Mouse (Mus musculus) intestine, embryonic 14.5 days (tissue): ENCODE data around the gene Mbd3. TPM values are rescaled to one million over a fixed set of nuclear protein-coding genes. Genes with fewer than 3 reads are reported as not detected.
"Not testable (repeated sequence)": the region's sequence is repeated elsewhere in the genome, so short reads cannot be mapped to it uniquely, and the experiment has no call there.

Experiments
- ATAC-seq: fragments of 200-750 bp; cut with Nextera tagmentation; replicated peaks from 2 replicates; pipeline ENCODE4 v1.8.0; 2017; ENCODE audit warnings: low read depth, moderate number of reproducible peaks, moderate TSS enrichment, moderate library complexity; ENCODE audit not compliant: low FRiP score, low TSS enrichment
- DNase-seq: peaks from one replicate; pipeline ENCODE4 v3.0.0-alpha.2; 2018; ENCODE audit warnings: low spot score
- H3K27ac ChIP-seq: fragments of 300-500 bp; sonication (generic); 2 replicates; pipeline ENCODE4 v1.5.1; 2014; ENCODE audit warnings: low read depth, mild to moderate bottlenecking, control low read depth
- H3K27me3 ChIP-seq: fragments of 300-500 bp; sonication (generic); replicated peaks from 2 replicates; pipeline ENCODE4 v1.6.1; 2014; ENCODE audit warnings: low read length, control low read depth; ENCODE audit not compliant: control insufficient read depth, insufficient read depth
- H3K36me3 ChIP-seq: fragments of 300-500 bp; sonication (generic); 2 replicates; pipeline ENCODE4 v1.6.1; 2014; ENCODE audit warnings: low read length, control low read depth; ENCODE audit not compliant: control insufficient read depth, insufficient read depth
- H3K4me1 ChIP-seq: fragments of 300-500 bp; sonication (generic); replicated peaks from 2 replicates; pipeline ENCODE4 v1.6.1; 2014; ENCODE audit warnings: low read length, control low read depth, mixed read lengths; ENCODE audit not compliant: control insufficient read depth, insufficient read depth
- H3K4me2 ChIP-seq: fragments of 300-500 bp; sonication (generic); 2 replicates; pipeline ENCODE4 v1.6.1; 2014; ENCODE audit warnings: low read length
- H3K4me3 ChIP-seq: fragments of 300-500 bp; sonication (generic); 2 replicates; pipeline ENCODE4 v1.5.1; 2014; ENCODE audit warnings: low read depth, low read length, control low read depth, mixed read lengths
- H3K9ac ChIP-seq: fragments of 300-500 bp; sonication (generic); 2 replicates; pipeline ENCODE4 v1.6.1; 2014; ENCODE audit warnings: mild to moderate bottlenecking, low read length
- H3K9me3 ChIP-seq: fragments of 300-500 bp; sonication (generic); 2 replicates; pipeline ENCODE4 v1.6.1; 2016; ENCODE audit warnings: low read length, control low read depth; ENCODE audit not compliant: control insufficient read depth
- WGBS: fragments of 180-500 bp; shearing (Covaris S2); extraction: QIAGEN DNeasy Blood & Tissue Kit; methylation state at CpG from one replicate; pipeline ENCODE4 v1.1.7; 2014; 5-methylcytosine and 5-hydroxymethylcytosine counted together
- polyA plus RNA-seq: library from polyadenylated mRNA; unstranded; fragments of >200 nt; fragmentation: Nextera tagmentation; extraction: Ambion mirVana; gene quantifications from 2 replicates; pipeline ENCODE4 v1.2.1, GENCODE M21; 2014

Gene Mbd3
- polyA plus RNA-seq, 1 experiment from 2014 or later: 203 TPM

DNA sequence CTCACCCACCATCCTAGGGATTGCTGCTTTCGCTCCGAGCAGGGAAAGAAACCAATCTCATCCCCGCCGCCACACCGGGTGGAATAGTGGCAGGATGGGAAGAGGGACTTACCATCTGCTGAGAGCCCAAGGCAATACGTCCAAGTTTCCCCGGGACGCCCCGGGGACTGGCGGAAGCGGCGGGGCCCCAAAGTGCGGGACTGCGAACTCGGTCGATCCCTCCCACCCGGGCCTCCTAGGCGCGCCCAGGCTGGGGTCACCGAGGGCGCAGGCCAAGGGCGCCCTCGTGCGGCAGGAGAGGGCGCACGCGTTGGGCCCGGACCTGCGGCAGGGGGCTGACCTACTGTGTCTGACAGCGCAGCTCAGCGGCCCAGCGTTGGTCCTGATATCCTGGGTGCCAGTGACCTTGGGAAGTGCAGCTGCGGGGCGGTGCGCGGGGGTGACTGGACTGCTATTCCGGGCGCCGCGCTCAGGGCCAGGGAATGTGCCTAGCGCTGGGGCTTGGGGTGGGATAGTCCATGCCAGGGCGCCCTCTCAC is 51.0 kb downstream of the Mbd3 start, which contains the start of gene Adamtsl5:
Gene Adamtsl5 (minus strand): TSS at position 169 of the 538 bp plus-strand sequence.
- DNase-seq (peak; percentile 73), ATAC-seq (peak; percentile 53)
- H3K9me3 ChIP-seq: no peaks in the 10 kb centered on the region
- no peak within 1 kb of the TSS for H3K27ac ChIP-seq
- peak within 1 kb of the TSS; percentile 51 for H3K4me2 ChIP-seq
- no peaks in the 10 kb centered on the region for H3K36me3 ChIP-seq
- H3K4me1 ChIP-seq: peaks cover 26% of the 10 kb centered on the region
- H3K27me3 ChIP-seq: peaks cover 91% of the 10 kb centered on the region
- peak within 1 kb of the TSS; percentile 25 for H3K9ac ChIP-seq
- peak within 1 kb of the TSS; percentile 34 for H3K4me3 ChIP-seq
- WGBS: under 1% methylated on average over 39 of the region's 42 CpGs

DNA sequence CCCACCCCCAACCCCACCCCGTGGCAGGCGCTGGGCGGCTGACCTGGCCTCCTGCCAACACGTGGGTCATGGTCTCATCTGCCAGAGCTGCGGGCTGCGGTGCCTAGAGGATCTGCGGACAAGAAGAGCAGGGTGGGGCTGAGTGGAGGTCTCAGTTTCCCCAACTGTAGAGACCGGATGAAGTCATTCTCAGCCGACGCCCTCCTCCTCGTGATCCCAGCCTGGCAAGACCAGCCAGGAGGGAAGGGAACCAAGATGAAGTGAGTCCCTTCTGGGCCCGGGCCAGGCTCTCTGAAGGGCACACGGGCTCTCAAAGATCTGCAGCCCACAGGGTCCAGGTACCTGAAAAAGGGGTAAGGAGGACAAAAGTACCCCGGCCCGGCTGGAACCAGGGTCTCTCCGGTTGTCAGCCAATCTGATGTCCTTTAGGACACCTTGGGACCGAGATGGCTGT is 51.8 kb downstream of the Mbd3 start:
- DNase-seq: peak; percentile 59
- Histone ChIP-seq H3K27me3 (peaks cover 93% of the 10 kb centered on the region), H3K9ac (peak overlapping the region; percentile 8; the same call in 1 of the 2 replicates), H3K9me3 (no peaks in the 10 kb centered on the region), H3K4me3 (peak overlapping the region; percentile 34), H3K4me1 (peaks cover 33% of the 10 kb centered on the region), H3K4me2 (peak overlapping the region; percentile 51), H3K27ac (no peak overlapping the region), H3K36me3 (no peaks in the 10 kb centered on the region)
- WGBS: 14% methylated on average over 17 of the region's 17 CpGs
- no peak for ATAC-seq

DNA sequence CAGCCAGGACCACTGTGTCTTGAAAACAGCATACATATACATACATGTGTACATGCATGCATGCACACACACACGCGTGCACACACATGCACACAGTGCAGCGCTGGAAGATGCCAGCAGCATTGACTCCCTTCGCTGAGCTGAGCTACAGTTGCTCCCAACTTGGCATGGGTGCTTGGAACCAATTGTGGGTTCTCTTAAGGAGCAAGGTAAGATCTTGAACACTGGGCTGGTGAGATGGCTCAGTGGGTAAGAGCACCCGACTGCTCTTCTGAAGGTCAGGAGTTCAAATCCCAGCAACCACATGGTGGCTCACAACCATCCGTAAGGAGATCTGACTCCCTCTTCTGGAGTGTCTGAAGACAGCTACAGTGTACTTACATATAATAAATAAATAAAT is 53.4 kb downstream of the Mbd3 start:
- DNase-seq, H3K36me3 ChIP-seq, H3K4me2 ChIP-seq, H3K27ac ChIP-seq, ATAC-seq, H3K9ac ChIP-seq, H3K4me3 ChIP-seq, H3K9me3 ChIP-seq: not testable (repeated sequence)
- H3K4me1 ChIP-seq: peaks cover 45% of the 10 kb centered on the region
- H3K27me3 ChIP-seq: peaks cover 93% of the 10 kb centered on the region
- WGBS: 86% methylated on average over 5 of the region's 6 CpGs

DNA sequence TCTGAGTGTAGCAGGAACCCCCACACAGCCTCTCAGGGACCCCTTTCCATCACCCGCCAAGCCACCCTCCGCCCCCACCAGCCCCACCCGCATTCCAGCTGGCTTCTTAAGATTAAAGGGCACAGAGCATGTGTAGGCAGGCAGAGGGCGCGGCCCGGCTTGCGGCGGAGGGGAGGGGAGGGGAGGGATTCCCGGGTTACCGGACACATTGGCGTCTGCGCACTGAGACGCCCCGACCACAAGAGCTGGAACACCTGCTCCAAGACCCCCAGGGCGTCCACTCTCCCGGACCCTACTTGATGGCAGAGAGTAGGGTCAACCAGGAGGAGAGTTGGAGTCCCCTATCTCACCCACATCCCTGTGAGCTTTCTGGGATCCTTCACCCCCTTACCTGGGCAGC is 54.2 kb downstream of the Mbd3 start:
- Histone ChIP-seq H3K36me3 (no peaks in the 10 kb centered on the region), H3K9ac (no peak overlapping the region), H3K4me1 (peaks cover 48% of the 10 kb centered on the region), H3K9me3 (no peaks in the 10 kb centered on the region), H3K27me3 (peaks cover 95% of the 10 kb centered on the region), H3K27ac (no peak overlapping the region), H3K4me3 (no peak overlapping the region), H3K4me2 (peak overlapping the region; percentile 24)
- ATAC-seq (no peak), DNase-seq (no peak)
- under 1% methylated on average over 16 of the region's 16 CpGs for WGBS

DNA sequence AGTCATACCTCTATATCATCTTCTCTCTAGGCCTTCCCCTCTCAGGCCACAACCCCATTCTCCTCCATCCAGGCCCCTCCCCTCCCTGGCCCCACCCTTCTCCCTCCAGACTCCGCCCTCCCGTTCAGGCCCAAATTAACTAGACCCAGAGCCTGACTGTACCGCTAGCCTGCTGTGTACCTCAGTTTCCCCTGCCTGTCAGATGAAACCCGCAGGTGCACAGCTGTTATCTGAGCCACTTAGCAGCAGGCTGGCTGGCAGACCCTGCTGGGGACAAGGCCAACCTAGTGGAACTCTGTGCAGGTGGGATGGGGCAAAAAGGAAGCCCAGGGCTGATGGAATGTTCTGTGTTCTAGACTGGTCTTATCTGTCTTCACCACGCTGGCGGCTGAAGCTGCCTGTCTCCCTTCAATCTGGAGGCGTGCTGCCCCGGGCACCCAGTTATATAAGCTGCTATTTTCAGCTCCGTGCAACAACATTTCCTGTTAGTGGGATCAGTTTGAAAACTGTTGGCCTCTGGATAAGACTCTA is 55.2 kb downstream of the Mbd3 start:
- H3K4me1 ChIP-seq: peaks cover 47% of the 10 kb centered on the region
- H3K4me2 ChIP-seq: no peak overlapping the region
- peaks cover 88% of the 10 kb centered on the region for H3K27me3 ChIP-seq
- ATAC-seq: no peak
- 35% methylated on average over 9 of the region's 9 CpGs for WGBS
- no peaks in the 10 kb centered on the region for H3K9me3 ChIP-seq
- no peak overlapping the region for H3K9ac ChIP-seq
- H3K27ac ChIP-seq: no peak overlapping the region
- no peak overlapping the region for H3K4me3 ChIP-seq
- peak; percentile 62 for DNase-seq
- H3K36me3 ChIP-seq: no peaks in the 10 kb centered on the region

DNA sequence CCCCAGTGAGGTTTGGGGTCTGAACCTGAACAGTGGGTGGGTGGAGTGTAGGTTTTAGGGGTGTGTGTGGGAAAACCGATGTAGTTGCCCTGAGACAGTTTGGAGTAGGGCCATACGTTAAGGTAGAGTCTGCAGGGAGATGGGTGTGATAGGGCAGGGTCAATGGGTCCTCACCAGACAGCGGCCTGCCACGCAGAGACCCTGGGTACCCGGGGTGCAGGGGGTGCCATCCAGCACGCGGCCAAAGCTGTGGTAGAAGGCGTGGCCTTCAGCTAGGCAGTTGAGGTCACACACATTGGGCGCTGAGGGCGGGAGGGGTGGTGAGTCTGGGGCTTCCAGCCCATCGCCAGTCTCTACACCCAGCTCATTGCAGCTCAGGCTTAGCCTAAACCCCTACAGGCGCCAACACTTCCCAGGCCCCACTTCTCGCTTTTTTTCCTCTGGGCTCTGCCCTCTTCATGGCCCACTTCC is 55.9 kb downstream of the Mbd3 start:
- Histone ChIP-seq H3K27me3 (peaks cover 80% of the 10 kb centered on the region), H3K9me3 (no peaks in the 10 kb centered on the region), H3K36me3 (no peaks in the 10 kb centered on the region), H3K9ac (no peak overlapping the region), H3K4me1 (peaks cover 42% of the 10 kb centered on the region), H3K27ac (no peak overlapping the region), H3K4me2 (peak overlapping the region; percentile 57), H3K4me3 (0 out of 2 replicates have a peak overlapping the region, but pooled peaks have one; percentile 30)
- ATAC-seq (peak; percentile 9), DNase-seq (no peak)
- WGBS: 31% methylated on average over 12 of the region's 13 CpGs

DNA sequence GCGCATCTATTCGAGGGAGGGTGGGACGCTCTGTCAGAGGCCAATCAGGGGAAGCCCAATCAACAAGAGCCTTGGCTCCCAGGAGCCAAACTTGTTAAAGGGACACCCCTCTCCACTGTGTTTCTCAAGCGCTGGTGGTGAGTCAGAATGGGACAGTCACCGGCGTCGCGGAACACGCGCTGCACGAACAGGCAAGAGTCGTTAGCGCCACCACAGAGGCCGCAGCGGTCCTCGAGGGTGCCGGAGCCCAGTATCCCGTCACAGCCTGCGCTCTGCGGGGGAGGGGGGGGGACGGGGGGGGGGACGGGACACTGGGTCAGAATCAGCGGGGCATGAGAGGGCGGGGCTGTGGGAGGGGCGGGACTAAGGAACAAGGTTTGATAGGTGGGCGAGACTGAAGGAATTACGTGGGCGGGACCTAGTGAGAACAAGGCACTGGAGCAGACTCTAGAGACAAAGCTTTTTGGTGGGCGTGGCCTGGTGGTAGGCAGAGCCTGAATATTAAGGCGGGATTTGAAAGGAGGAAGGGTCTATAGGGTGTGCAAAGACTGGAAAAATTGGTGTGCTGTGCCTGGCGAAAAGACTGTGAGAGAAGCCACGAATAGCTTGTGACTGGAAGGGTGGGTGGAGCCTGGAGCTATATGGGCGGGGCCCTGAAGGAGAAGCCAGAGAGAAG is 56.5 kb downstream of the Mbd3 start:
- peak overlapping the region; percentile 57 for H3K4me2 ChIP-seq
- DNase-seq (peak; percentile 80), ATAC-seq (peak; percentile 54)
- under 1% methylated on average over 33 of the region's 33 CpGs for WGBS
- H3K27me3 ChIP-seq: peaks cover 75% of the 10 kb centered on the region
- H3K27ac ChIP-seq: no peak overlapping the region
- H3K4me1 ChIP-seq: peaks cover 37% of the 10 kb centered on the region
- no peaks in the 10 kb centered on the region for H3K9me3 ChIP-seq
- H3K4me3 ChIP-seq: peak overlapping the region; percentile 30
- H3K36me3 ChIP-seq: no peaks in the 10 kb centered on the region
- H3K9ac ChIP-seq: no peak overlapping the region
